8 mouse cellular contexts compared by ENCODE assay signal in the genomic region with DNA sequence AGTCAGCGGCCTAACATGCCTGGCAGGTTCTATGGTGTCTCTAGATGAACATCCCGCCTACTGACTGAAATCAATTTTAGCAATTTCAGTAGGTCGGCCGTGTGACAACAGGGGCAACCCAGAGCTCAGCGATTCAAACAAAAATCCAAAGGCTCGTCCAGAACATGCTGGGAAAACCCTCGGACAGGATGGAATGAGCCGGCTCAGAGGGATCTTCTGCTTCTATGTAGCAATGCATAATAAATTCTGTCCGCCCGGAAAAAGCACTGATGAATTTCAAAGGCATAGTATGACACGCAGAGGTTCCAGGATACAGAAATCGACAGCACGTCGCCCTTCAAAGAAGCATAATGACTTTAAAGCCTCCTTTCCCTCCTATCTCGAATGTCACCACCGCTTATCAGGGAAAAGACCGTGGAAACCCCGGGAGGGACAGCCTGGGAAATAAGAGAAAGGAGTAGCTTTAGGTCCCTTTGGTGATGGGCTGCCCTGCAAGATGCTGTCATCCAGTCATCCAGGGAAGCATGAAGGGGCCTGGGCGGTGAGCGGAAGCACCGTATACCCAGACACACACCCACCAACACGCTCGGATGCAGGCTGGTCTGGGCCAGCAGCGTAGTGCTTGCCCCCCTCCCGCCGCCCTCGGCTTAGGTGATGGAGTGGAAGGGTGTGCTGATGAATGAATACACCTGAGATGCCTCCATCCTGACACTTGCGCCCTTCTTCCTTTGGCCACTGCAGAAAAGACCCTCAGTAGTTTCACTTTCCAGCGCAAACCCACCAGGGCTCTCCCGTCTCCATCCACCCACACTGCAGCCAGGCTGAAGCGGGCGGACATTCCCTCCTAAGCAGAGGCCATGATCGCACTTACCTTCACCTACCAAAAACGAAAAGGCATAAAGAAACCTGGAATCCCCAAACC. TPM values are rescaled to one million over a fixed set of nuclear protein-coding genes. Genes with fewer than 3 reads are reported as not detected.
DNase-seq lines count a peak whose midpoint lies in the region; ATAC-seq lines count a peak whose summit lies in the region.

No protein-coding gene starts in this region.

- H3K9ac ChIP-seq in embryonic facial prominence, embryonic 12.5 days: peak overlapping the region; percentile 64
- peak overlapping the region; percentile 82 for H3K9ac ChIP-seq in limb, embryonic 13.5 days
- H3K9ac ChIP-seq in midbrain, embryonic 15.5 days: peak overlapping the region; percentile 68
- H3K9ac ChIP-seq in stomach, embryonic 14.5 days (replicated peaks; ENCODE audit: low read depth, low read length): peak overlapping the region; percentile 59

- no peaks in the 10 kb centered on the region for H3K9me3 ChIP-seq in embryonic facial prominence, embryonic 12.5 days
- peaks cover 3% of the 10 kb centered on the region; the same call in 1 of the 2 replicates for H3K9me3 ChIP-seq in hindbrain, embryonic 10.5 days
- no peaks in the 10 kb centered on the region for H3K9me3 ChIP-seq in limb, embryonic 13.5 days
- H3K9me3 ChIP-seq in midbrain, embryonic 15.5 days: no peaks in the 10 kb centered on the region
- H3K9me3 ChIP-seq in stomach, embryonic 14.5 days (ENCODE audit: control insufficient read depth, low read depth, low read length): no peaks in the 10 kb centered on the region

- peak overlapping the region; percentile 89 for H3K27ac ChIP-seq in embryonic facial prominence, embryonic 12.5 days
- peak overlapping the region; percentile 93 for H3K27ac ChIP-seq in hindbrain, embryonic 10.5 days
- peak overlapping the region; percentile 87 for H3K27ac ChIP-seq in limb, embryonic 13.5 days
- peak overlapping the region; percentile 87 for H3K27ac ChIP-seq in midbrain, embryonic 15.5 days
- peak overlapping the region; percentile 82 for H3K27ac ChIP-seq in stomach, embryonic 14.5 days (ENCODE audit: low read length)

- DNase-seq in gastrocnemius, postnatal 10 days: peak; percentile 24
- no peak for DNase-seq in gastrocnemius, postnatal 25 days
- DNase-seq in adrenal gland, postnatal 36 days: peak; percentile 25 to 35
- peak; percentile 64 for DNase-seq in hindbrain, embryonic 10.5 days (ENCODE audit: low spot score)

- peak overlapping the region; percentile 78 for H3K4me2 ChIP-seq in embryonic facial prominence, embryonic 12.5 days (replicated peaks)
- H3K4me2 ChIP-seq in limb, embryonic 13.5 days (replicated peaks): peak overlapping the region; percentile 91
- H3K4me2 ChIP-seq in midbrain, embryonic 15.5 days: peak overlapping the region; percentile 52
- H3K4me2 ChIP-seq in stomach, embryonic 14.5 days (replicated peaks; ENCODE audit: low read depth, low read length): peak overlapping the region; percentile 61

- no peaks in the 10 kb centered on the region for H3K27me3 ChIP-seq in embryonic facial prominence, embryonic 12.5 days
- H3K27me3 ChIP-seq in hindbrain, embryonic 10.5 days (ENCODE audit: insufficient read depth, poor library complexity, severe bottlenecking): no peaks in the 10 kb centered on the region
- H3K27me3 ChIP-seq in limb, embryonic 13.5 days: no peaks in the 10 kb centered on the region
- H3K27me3 ChIP-seq in midbrain, embryonic 15.5 days (replicated peaks): no peaks in the 10 kb centered on the region
- no peaks in the 10 kb centered on the region for H3K27me3 ChIP-seq in stomach, embryonic 14.5 days (ENCODE audit: control insufficient read depth, insufficient read depth, low read length)

- WGBS in embryonic facial prominence, embryonic 12.5 days: 1% methylated on average over 34 of the region's 34 CpGs
- 1% methylated on average over 34 of the region's 34 CpGs for WGBS in hindbrain, embryonic 10.5 days
- 1% methylated on average over 34 of the region's 34 CpGs for WGBS in limb, embryonic 13.5 days
- 0% methylated on average over 34 of the region's 34 CpGs for WGBS in midbrain, embryonic 15.5 days
- 2% methylated on average over 34 of the region's 34 CpGs for WGBS in stomach, embryonic 14.5 days

- no peaks in the 10 kb centered on the region for H3K36me3 ChIP-seq in embryonic facial prominence, embryonic 12.5 days
- peaks cover 3% of the 10 kb centered on the region for H3K36me3 ChIP-seq in hindbrain, embryonic 10.5 days
- H3K36me3 ChIP-seq in limb, embryonic 13.5 days: no peaks in the 10 kb centered on the region
- no peaks in the 10 kb centered on the region for H3K36me3 ChIP-seq in midbrain, embryonic 15.5 days (replicated peaks)
- H3K36me3 ChIP-seq in stomach, embryonic 14.5 days (ENCODE audit: control insufficient read depth, insufficient read depth, low read length): no peaks in the 10 kb centered on the region

- peak overlapping the region; percentile 65 for H3K4me3 ChIP-seq in embryonic facial prominence, embryonic 12.5 days
- H3K4me3 ChIP-seq in hindbrain, embryonic 10.5 days: peak overlapping the region; percentile 78
- H3K4me3 ChIP-seq in limb, embryonic 13.5 days: peak overlapping the region; percentile 82
- peak overlapping the region; percentile 60 for H3K4me3 ChIP-seq in midbrain, embryonic 15.5 days
- peak overlapping the region; percentile 68 for H3K4me3 ChIP-seq in stomach, embryonic 14.5 days (ENCODE audit: low read depth, low read length)

- ATAC-seq in embryonic facial prominence, embryonic 12.5 days (ENCODE audit: insufficient number of reproducible peaks, insufficient read depth, low FRiP score, low TSS enrichment): no peak
- ATAC-seq in limb, embryonic 13.5 days (ENCODE audit: low FRiP score, low read depth): peak; percentile 39
- peak; percentile 69 for ATAC-seq in midbrain, embryonic 15.5 days (replicated peaks)
- peak; percentile 20; the same call in 1 of the 2 replicates for ATAC-seq in stomach, embryonic 14.5 days (ENCODE audit: insufficient number of reproducible peaks, insufficient read depth, low FRiP score, low read depth)

- H3K4me1 ChIP-seq in embryonic facial prominence, embryonic 12.5 days: peaks cover 8% of the 10 kb centered on the region; the same call in 1 of the 2 replicates
- H3K4me1 ChIP-seq in hindbrain, embryonic 10.5 days (replicated peaks): peaks cover 30% of the 10 kb centered on the region
- H3K4me1 ChIP-seq in limb, embryonic 13.5 days: peaks cover 30% of the 10 kb centered on the region
- H3K4me1 ChIP-seq in midbrain, embryonic 15.5 days: peaks cover 31% of the 10 kb centered on the region
- H3K4me1 ChIP-seq in stomach, embryonic 14.5 days (ENCODE audit: control insufficient read depth, insufficient read depth, low read length): 0 out of 2 replicates have a peak, but pooled peaks cover 5% of the 10 kb centered on the region

RNA-seq across cellular contexts. Expression of gene Sorbs1, which starts 0.8 kb away (rescaled TPM):
- 10 to 100 TPM; 57.9 to 70.9 TPM for total RNA-seq in gastrocnemius, postnatal 10 days (2021)
- 100 to 1,000 TPM; 124 to 147 TPM for total RNA-seq in gastrocnemius, postnatal 25 days (2021)
- total RNA-seq in adrenal gland, postnatal 36 days (2021): 100 to 1,000 TPM in 1 of 2 experiments, 10 to 100 TPM in 1; 90.0 to 111 TPM
- polyA plus RNA-seq in embryonic facial prominence, embryonic 12.5 days (2016; fragmentation: Nextera tagmentation; extraction: Ambion mirVana): 42.1 and 42.2 TPM in 2 replicates
- polyA plus RNA-seq in hindbrain, embryonic 10.5 days (2016; fragmentation: Nextera tagmentation; extraction: Ambion mirVana): 64.2 and 74.4 TPM in 2 replicates
- polyA plus RNA-seq in limb, embryonic 13.5 days (2015; fragmentation: Nextera tagmentation; extraction: Ambion mirVana): 52.2 and 54.7 TPM in 2 replicates
- 93.9 and 94.3 TPM in 2 replicates for polyA plus RNA-seq in midbrain, embryonic 15.5 days (2015; fragmentation: Nextera tagmentation; extraction: Ambion mirVana)
- polyA plus RNA-seq in stomach, embryonic 14.5 days (2014; fragmentation: Nextera tagmentation; extraction: Ambion mirVana): 84.0 and 89.5 TPM in 2 replicates
